Mouse (Mus musculus): ENCODE measurements around the gene Rabggta.

DNA sequence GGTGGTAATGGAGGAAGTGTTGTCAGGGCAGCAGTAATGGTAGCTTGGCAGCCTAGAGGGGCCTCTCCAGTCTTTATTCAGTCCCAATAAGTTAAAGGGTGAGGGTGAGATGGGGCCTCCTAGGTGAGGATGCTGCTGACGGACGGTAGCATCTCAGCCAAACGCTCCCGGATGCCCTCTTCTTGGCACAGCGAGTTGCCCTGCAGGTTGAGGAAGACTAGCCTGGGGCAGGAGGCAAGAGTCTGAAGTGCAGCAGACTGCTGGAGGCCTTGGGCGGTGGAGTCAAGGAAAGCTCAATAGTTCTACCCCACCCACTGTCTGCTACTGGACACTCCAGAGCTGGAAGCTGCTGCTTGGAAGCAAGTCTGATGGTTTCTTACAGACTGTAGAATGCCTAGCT, 5.8 kb downstream of the Rabggta start:
- TF ChIP-seq CTCF (IDR thresholded peaks at IDR 0.05; ENCODE audit: low read depth, low read length) = no peak
- TF ChIP-seq GATA2 (IDR thresholded peaks at IDR 0.05; ENCODE audit: borderline replicate concordance, low read depth, low read length) = no peak

Data from G1E (cell line).